23 mouse cellular contexts compared by ENCODE assay signal in genomic region chr1:164470985-164471384, GRCm38 (mm10). TPM values are rescaled to one million over a fixed set of nuclear protein-coding genes. Genes with fewer than 3 reads are reported as not detected.
DNase-seq lines count a peak whose midpoint lies in the region; ATAC-seq and TF ChIP-seq lines count a peak whose summit lies in the region.
"Had no signal": no experiment of that assay in that cellular context is flagged by ENCODE, and none has a peak within 500 bp of the region (broad histone marks: within the 10 kb centered on the region; RNA-seq: fewer than 3 reads in every experiment).

No protein-coding gene starts in this region.

- TF ChIP-seq POLR2A in kidney, adult 2 months (IDR thresholded peaks at IDR 0.05; ENCODE audit: low read depth, low read length): no peak
- no peak for TF ChIP-seq POLR2A in small intestine, adult 2 months (IDR thresholded peaks at IDR 0.05; ENCODE audit: low read depth, low read length)

- WGBS in kidney, adult 2 months: 37% methylated on average over 6 of the region's 6 CpGs
- WGBS in stomach, embryonic 15.5 days: 68% methylated on average over 6 of the region's 6 CpGs
- WGBS in stomach, postnatal 0 days: 41% methylated on average over 6 of the region's 6 CpGs
- WGBS in intestine, embryonic 15.5 days: 54% methylated on average over 6 of the region's 6 CpGs
- 23% methylated on average over 6 of the region's 6 CpGs for WGBS in small intestine, adult 2 months

- peaks cover 3% of the 10 kb centered on the region; the same call in 1 of the 2 replicates for H3K4me1 ChIP-seq in kidney, adult 2 months (ENCODE audit: control insufficient read depth, insufficient read depth, low read length)
- H3K4me1 ChIP-seq in stomach, embryonic 15.5 days: no peaks in the 10 kb centered on the region
- no peaks in the 10 kb centered on the region for H3K4me1 ChIP-seq in stomach, postnatal 0 days (replicated peaks; ENCODE audit: control insufficient read depth, insufficient read depth)
- H3K4me1 ChIP-seq in intestine, embryonic 15.5 days (replicated peaks): 0 out of 2 replicates have a peak, but pooled peaks cover 5% of the 10 kb centered on the region
- peaks cover 21% of the 10 kb centered on the region for H3K4me1 ChIP-seq in small intestine, adult 2 months (ENCODE audit: control insufficient read depth, insufficient read depth, insufficient read length, low read length)

- TF ChIP-seq CTCF in kidney, adult 2 months (conservative IDR thresholded peaks at IDR 0.05; ENCODE audit: insufficient read depth, insufficient read length, low read depth, low read length): no peak
- no peak for TF ChIP-seq CTCF in stomach, postnatal 0 days (IDR thresholded peaks at IDR 0.05; ENCODE audit: low read depth)
- no peak for TF ChIP-seq CTCF in small intestine, adult 2 months (IDR thresholded peaks at IDR 0.05; ENCODE audit: extremely low read depth, insufficient read length, insufficient replicate concordance, low read depth, low read length)

- ATAC-seq in stomach, embryonic 15.5 days (ENCODE audit: insufficient read depth, low FRiP score, low read depth): peak; percentile 37; the same call in 1 of the 2 replicates
- ATAC-seq in stomach, postnatal 0 days (ENCODE audit: low FRiP score, low TSS enrichment): no peak
- ATAC-seq in intestine, embryonic 15.5 days: peak; percentile 73
- ATAC-seq: CD4-positive, CD25-positive, alpha-beta regulatory T cell, adult 4 months; forebrain, embryonic 15.5 days had no signal

- H3K27me3 ChIP-seq in kidney, adult 2 months (replicated peaks; ENCODE audit: control insufficient read depth, insufficient read depth, low read length): no peaks in the 10 kb centered on the region
- H3K27me3 ChIP-seq in stomach, embryonic 15.5 days (replicated peaks): no peaks in the 10 kb centered on the region
- no peaks in the 10 kb centered on the region for H3K27me3 ChIP-seq in stomach, postnatal 0 days (ENCODE audit: control insufficient read depth, insufficient read depth, low read length)
- no peaks in the 10 kb centered on the region for H3K27me3 ChIP-seq in intestine, embryonic 15.5 days (replicated peaks)
- H3K27me3 ChIP-seq in small intestine, adult 2 months (ENCODE audit: control insufficient read depth, insufficient read depth, low read length): no peaks in the 10 kb centered on the region
- H3K27me3 ChIP-seq: forebrain, embryonic 12.5 days; forebrain, embryonic 15.5 days; heart, embryonic 12.5 days; heart, embryonic 15.5 days had no signal

- H3K4me3 ChIP-seq in kidney, adult 2 months (ENCODE audit: insufficient read depth, low read depth, low read length): no peak overlapping the region
- H3K4me3 ChIP-seq in stomach, embryonic 15.5 days (replicated peaks): no peak overlapping the region
- no peak overlapping the region for H3K4me3 ChIP-seq in stomach, postnatal 0 days (ENCODE audit: low read depth, low read length)
- H3K4me3 ChIP-seq in intestine, embryonic 15.5 days (replicated peaks): no peak overlapping the region
- no peak overlapping the region for H3K4me3 ChIP-seq in small intestine, adult 2 months (ENCODE audit: low read depth, low read length)
- H3K4me3 ChIP-seq: forebrain, embryonic 12.5 days; forebrain, embryonic 15.5 days; heart, embryonic 12.5 days; heart, embryonic 15.5 days had no signal

- no peak overlapping the region for H3K27ac ChIP-seq in kidney, adult 2 months (ENCODE audit: insufficient read depth, low read depth, low read length)
- no peak overlapping the region for H3K27ac ChIP-seq in stomach, embryonic 15.5 days
- H3K27ac ChIP-seq in stomach, postnatal 0 days (replicated peaks): no peak overlapping the region
- H3K27ac ChIP-seq in intestine, embryonic 15.5 days: peak overlapping the region; percentile 73
- H3K27ac ChIP-seq in small intestine, adult 2 months (ENCODE audit: insufficient read depth, low read depth, low read length): peak overlapping the region; percentile 82
- H3K27ac ChIP-seq: forebrain, embryonic 12.5 days; forebrain, embryonic 15.5 days; heart, embryonic 15.5 days; hindbrain, embryonic 14.5 days had no signal

- no peak overlapping the region for H3K4me2 ChIP-seq in stomach, embryonic 15.5 days
- no peak overlapping the region for H3K4me2 ChIP-seq in stomach, postnatal 0 days (replicated peaks; ENCODE audit: low read depth)
- H3K4me2 ChIP-seq in intestine, embryonic 15.5 days (replicated peaks): peak overlapping the region; percentile 30; the same call in 1 of the 2 replicates
- H3K4me2 ChIP-seq: forebrain, embryonic 12.5 days; forebrain, embryonic 15.5 days; heart, embryonic 12.5 days; heart, embryonic 15.5 days; hindbrain, embryonic 14.5 days had no signal

- no peaks in the 10 kb centered on the region for H3K9me3 ChIP-seq in stomach, embryonic 15.5 days
- H3K9me3 ChIP-seq in stomach, postnatal 0 days (ENCODE audit: control insufficient read depth, low read length): no peaks in the 10 kb centered on the region
- no peaks in the 10 kb centered on the region for H3K9me3 ChIP-seq in intestine, embryonic 15.5 days
- H3K9me3 ChIP-seq: forebrain, embryonic 12.5 days; forebrain, embryonic 15.5 days; heart, embryonic 12.5 days; heart, embryonic 15.5 days had no signal

- H3K9ac ChIP-seq in stomach, embryonic 15.5 days: no peak overlapping the region
- H3K9ac ChIP-seq in stomach, postnatal 0 days (ENCODE audit: low read length): no peak overlapping the region
- H3K9ac ChIP-seq in intestine, embryonic 15.5 days: no peak overlapping the region
- H3K9ac ChIP-seq: forebrain, embryonic 12.5 days; forebrain, embryonic 15.5 days; heart, embryonic 12.5 days; heart, embryonic 15.5 days; hindbrain, embryonic 14.5 days had no signal

- no peak for TF ChIP-seq EP300 in stomach, postnatal 0 days (optimal IDR thresholded peaks at IDR 0.05)

- DNase-seq in kidney, adult 2 months: peak; percentile 34
- DNase-seq in kidney, adult 11 months: no peak
- no peak for DNase-seq in stomach, postnatal 0 days (ENCODE audit: low spot score)
- no peak for DNase-seq in urinary bladder, adult 2 months (ENCODE audit: low spot score)
- no peak for DNase-seq in gastrocnemius, adult 8-10 months (ENCODE audit: low spot score in 2 of 2)
- DNase-seq: adrenal gland, postnatal 10 days; adrenal gland, postnatal 36 days; cerebellum, adult 18-20 months; cerebellum, adult 9-10 months; cerebellum, postnatal 14 days; gastrocnemius, postnatal 10 days; heart, adult 18-20 months; heart, postnatal 10 days; heart, postnatal 4 days had no signal

- H3K36me3 ChIP-seq in kidney, adult 2 months (ENCODE audit: control insufficient read depth, insufficient read depth, low read length): no peaks in the 10 kb centered on the region
- no peaks in the 10 kb centered on the region for H3K36me3 ChIP-seq in stomach, embryonic 15.5 days
- no peaks in the 10 kb centered on the region for H3K36me3 ChIP-seq in stomach, postnatal 0 days (ENCODE audit: control insufficient read depth, insufficient read depth, low read length)
- H3K36me3 ChIP-seq in intestine, embryonic 15.5 days: no peaks in the 10 kb centered on the region
- H3K36me3 ChIP-seq in small intestine, adult 2 months (ENCODE audit: control insufficient read depth, insufficient read depth, low read length): no peaks in the 10 kb centered on the region
- H3K36me3 ChIP-seq: forebrain, embryonic 12.5 days; forebrain, embryonic 15.5 days; heart, embryonic 12.5 days; heart, embryonic 15.5 days had no signal

RNA-seq across cellular contexts. Expression of gene Atp1b1, which starts 12.8 kb away (rescaled TPM):
- 945 and 1,094 TPM in 2 replicates for polyA plus RNA-seq in kidney, adult 2 months (2012; rRNA removed)
- polyA plus RNA-seq in stomach, embryonic 15.5 days (2015; fragmentation: Nextera tagmentation; extraction: Ambion mirVana): 143 and 162 TPM in 2 replicates
- 213 and 222 TPM in 2 replicates for polyA plus RNA-seq in stomach, postnatal 0 days (2015; fragmentation: Nextera tagmentation; extraction: Ambion mirVana)
- polyA plus RNA-seq in intestine, embryonic 15.5 days (2015; fragmentation: Nextera tagmentation; extraction: Ambion mirVana): 203 TPM in 2 replicates
- 204 and 369 TPM in 2 replicates for polyA plus RNA-seq in small intestine, adult 2 months (2012; rRNA removed)
- 39.7 and 43.4 TPM in 2 replicates for polyA plus RNA-seq in urinary bladder, adult 2 months (2012; rRNA removed)
- 100 to 1,000 TPM; 111 to 182 (median 171) TPM for total RNA-seq in gastrocnemius, adult 8-10 months (2022)

Comparison
In these comparisons a context has a peak if more than half of its experiments do, and no peak if none do; other contexts are left out.
1. H3K27ac ChIP-seq: peak in intestine, embryonic 15.5 days (single experiment) and small intestine, adult 2 months (single experiment); none in kidney, adult 2 months (single experiment), stomach, embryonic 15.5 days (single experiment) and stomach, postnatal 0 days (single experiment).